Mouse (Mus musculus): ENCODE measurements at regions not wholly inside any gene's neighbourhood (a gene's known extent, or its start where the extent isn't known, plus 50 kb on each side); places are given as distances from the start of the nearest gene placed in this dataset.

DNA sequence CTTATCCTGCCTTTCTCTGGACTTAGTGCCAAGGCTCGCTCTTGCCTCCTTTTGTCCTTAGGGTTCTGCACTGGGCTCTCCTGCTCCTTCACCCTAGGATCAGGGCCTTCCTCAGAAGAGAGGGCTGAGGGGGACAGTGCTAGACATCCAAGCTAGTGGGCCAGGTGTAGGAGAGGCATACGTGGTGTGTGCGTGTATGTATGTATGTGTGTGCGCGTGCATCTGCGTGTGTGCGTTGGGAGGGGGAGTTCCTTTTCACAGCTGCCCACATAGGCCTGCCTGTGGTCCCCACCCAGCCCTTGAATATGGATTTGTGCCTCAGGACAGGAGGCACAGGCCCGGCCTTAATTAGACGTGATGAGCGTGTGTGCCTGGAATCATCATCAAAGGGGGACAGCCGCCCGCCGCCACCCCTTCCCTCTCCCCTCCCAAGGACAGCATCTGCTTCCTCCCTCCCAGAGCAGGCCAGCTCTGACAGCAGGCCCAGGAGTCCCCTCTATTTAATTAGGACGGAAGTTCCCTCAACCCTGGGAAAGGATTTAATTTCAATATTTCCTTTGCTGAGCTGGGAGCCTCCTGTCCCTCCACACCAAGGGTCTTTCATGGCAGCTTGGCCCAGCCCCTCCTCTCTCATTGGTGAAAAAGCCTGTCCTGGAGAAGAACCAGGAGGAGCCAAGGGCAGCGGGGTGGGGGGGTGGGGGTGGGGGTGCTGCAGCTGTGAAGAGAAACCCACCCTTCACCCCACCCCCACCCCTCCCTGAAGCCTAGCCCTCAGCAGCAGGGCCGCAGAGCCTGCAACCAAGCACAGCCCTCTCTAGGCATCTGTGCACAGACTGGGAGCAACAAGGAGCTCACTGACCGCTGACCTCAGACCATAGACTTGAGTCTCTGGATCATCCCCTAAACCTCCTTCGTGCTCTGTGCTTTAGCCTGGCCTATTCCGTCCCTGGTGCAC is 155.8 kb upstream of the A530016L24Rik start:
- peak in 1 of 2 experiments; percentile 13 for DNase-seq
- intact Hi-C loops (cut with DNase I) = no loop called here

- intact Hi-C loops (cut with DNase I) = no loop called here
- DNase-seq = peak in 1 of 2 experiments; percentile 5
Measured at GRCm38 (mm10) chr12:112334106-112334855, 155.0 kb upstream of the A530016L24Rik start.

DNA sequence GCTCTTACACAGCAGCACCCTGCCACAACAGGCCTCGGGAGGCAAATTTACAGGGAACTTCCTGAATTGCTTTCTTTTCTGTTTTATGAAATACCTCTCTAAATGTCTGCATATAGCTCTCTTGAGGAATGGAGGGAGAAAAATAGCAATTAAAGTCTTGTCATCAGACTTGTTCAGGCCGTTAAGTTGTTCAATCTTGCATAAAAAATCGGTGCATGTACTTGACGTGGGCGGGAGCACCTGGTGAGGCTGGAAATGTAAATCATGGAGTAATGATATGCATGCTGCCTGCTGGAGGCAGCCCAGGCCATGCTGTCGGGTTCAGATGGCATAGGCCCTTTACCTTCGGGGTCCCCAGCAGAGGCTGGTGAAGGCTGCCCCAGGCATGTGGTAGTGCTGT is 153.6 kb upstream of the A530016L24Rik start:
- DNase-seq = peak in 1 of 2 experiments; percentile 9
- intact Hi-C loops (cut with DNase I) = no loop called here

DNA sequence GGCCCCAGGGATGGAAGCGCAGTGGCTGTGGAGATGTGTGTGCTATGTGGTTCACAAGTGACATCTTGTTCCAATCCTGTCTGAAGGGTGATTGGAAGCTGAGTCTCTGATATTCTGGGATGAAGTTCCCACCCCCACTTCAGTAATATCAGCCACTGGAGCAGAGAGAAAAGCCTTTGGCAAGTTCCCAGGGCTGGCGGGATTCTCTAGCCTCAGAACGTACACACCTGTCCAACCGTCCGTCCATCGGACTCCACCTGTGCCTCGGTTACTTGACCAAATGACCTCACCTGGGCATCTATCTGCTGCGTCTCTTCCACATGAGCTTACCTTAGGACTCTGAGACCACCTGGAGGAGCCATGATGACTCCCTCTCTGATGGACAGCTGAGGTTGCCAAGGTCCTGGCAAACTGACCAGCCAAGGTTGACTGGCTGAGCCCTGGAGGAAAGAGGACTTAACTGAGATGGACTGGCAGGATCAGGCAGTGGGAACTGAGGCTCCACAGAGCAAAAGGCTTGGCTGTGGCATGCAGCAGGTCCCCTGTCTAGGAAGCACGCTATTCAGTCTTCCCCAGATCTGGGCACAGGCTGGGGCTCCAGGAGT is 152.5 kb upstream of the A530016L24Rik start:
- intact Hi-C loops (cut with DNase I) = no loop called here

DNA sequence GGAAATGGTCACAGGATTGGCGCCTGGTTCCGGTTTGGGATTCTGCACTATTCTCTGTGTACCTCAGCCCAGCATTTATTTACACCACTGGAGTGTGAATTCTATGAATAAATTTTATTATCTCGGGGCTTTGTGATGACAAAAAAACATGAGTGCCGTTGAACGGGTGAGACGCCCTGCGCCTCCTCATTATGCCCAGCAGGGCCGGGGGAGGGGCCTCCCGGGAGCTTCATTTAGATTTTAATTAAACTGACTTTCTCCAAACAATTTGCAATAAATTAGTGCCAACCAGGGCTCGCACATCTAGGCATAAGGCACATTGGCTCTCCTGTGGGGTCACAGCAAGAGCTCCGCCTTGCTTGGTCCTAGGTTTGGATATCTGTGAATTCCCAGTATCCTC is 151.8 kb upstream of the A530016L24Rik start:
- peak in 1 of 2 experiments; percentile 8 for DNase-seq

More for the DNA sequence above, 152.5 kb upstream of the A530016L24Rik start:
- DNase-seq = peak in 1 of 2 experiments; percentile 5

DNA sequence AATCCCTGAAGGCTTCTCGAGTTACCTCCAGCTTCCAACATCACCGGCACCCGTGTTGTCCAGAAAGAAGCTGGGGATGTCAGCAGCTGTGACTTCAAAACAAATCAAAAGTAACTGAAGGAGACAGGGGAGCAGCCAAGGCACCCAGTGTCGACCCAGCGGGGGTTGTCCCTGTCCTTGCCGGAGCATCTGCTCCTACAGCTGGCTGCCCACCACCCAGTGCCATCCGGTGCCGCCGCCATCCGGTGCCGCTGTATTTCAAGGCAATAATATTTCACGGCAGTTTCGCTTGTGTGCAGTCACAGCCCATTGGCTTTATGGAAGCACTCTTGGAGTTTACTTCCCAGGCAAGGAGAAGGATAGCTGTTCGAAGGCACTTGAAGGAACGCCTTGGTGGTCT is 150.3 kb upstream of the A530016L24Rik start:
- DNase-seq = peak in 1 of 2 experiments; percentile 10
- intact Hi-C loops (cut with DNase I) = no loop called here

More for the DNA sequence above, 151.8 kb upstream of the A530016L24Rik start:
- intact Hi-C loops (cut with DNase I) = no loop called here

DNA sequence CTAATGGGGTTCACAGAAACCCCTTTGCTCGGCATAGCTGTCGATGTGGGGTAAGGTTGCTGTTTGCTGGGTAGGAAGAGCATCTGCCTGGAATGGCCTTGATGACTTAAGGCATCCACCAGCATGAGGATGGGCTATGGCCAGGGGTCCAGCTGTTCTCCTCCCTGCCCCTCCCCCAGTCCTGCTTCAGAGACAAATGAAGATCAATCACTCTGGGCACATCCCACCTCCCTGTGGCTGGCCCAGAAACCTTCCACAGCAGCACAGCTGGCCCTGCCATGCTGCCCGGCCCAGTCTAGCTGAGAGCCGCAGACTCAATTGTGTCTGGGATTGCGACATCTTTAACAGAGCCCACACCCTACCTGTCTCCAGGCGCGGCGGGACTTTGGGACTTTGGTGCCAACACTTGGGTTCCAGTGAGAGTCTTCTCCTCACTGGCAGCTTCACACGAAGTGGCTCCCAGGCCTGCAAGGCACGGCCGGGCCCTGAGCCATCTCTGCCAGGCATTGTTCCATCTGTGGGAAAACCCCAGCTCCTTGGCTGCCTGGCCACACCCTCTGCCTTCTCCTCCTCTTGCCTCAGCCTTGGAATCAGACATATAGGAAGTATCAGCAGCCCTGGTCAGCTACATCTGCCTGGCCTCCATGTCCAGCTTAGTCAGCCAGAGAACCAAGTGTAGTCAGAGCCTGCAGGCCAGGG is 149.6 kb upstream of the A530016L24Rik start:
- intact Hi-C loops (cut with DNase I) = no loop called here
- DNase-seq = peak in 1 of 2 experiments; percentile 5

GRCm38 (mm10) chr12:112340248-112340647 is 149.0 kb upstream of the A530016L24Rik start:
- intact Hi-C loops (cut with DNase I) = no loop called here
- no peak for DNase-seq

DNA sequence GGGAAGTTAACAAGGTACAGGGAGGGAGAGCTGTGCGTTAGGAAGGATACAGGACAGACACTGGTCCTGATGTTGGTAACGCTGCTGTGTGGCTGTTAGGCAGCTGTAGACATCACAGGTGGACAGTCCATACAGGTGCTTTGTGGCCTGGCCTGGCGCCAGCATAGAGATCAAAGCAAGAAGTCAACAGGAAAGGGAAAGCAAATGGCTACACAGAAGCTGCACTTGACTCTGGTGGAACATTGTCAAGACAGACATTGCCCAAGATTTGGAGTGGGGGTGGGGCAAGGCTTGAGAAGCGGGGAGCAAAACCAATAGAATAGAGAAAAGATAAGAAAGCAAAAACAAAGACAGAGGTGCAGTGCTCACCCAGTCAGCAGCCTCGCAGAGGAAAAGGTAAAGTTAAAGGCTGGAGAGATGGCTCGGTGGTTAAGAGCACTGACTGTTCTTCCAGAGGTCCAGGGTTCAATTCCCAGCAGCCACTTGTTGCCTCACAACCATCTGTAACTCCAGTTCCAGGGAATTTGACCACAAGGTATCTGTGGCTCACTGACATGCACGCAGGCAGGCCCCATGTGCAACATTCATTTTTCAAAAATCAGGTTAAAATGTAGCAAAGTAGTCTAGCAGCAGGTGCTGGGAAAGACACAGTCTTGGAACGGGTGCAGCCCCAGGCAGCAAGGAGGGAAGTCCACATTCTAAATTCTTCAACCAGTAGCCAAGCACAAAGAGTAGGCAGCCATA is 147.3 kb upstream of the A530016L24Rik start:
- no peak for DNase-seq
- intact Hi-C loops (cut with DNase I) = no loop called here

- intact Hi-C loops (cut with DNase I) = no loop called here
- no peak for DNase-seq
Measured at GRCm38 (mm10) chr12:112343064-112343463, 146.2 kb upstream of the A530016L24Rik start.

- peak in 1 of 2 experiments; percentile 19 for DNase-seq
- intact Hi-C loops (cut with DNase I) = no loop called here
Measured at GRCm38 (mm10) chr12:112344285-112344684, 145.0 kb upstream of the A530016L24Rik start.

DNA sequence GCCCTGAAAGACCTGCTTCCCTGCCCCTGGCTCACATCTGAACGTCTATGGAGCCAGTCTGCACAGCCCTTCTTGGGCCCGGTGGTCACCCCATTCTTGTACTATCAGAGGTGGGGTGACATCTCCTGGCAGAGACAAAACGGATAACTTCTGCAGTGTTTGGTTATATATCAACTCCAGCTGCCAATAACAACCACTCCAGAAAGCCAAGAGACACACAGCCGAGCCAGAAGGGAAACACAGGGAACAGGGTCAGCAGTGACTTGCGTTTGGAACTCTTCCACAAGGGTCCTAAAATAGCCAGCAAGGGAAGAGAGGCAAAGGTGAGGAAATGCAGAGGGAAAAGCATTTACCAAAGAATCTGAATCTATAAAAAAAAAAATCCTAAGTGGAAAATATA is 143.5 kb upstream of the A530016L24Rik start:
- intact Hi-C loops (cut with DNase I) = no loop called here
- DNase-seq = no peak

DNA sequence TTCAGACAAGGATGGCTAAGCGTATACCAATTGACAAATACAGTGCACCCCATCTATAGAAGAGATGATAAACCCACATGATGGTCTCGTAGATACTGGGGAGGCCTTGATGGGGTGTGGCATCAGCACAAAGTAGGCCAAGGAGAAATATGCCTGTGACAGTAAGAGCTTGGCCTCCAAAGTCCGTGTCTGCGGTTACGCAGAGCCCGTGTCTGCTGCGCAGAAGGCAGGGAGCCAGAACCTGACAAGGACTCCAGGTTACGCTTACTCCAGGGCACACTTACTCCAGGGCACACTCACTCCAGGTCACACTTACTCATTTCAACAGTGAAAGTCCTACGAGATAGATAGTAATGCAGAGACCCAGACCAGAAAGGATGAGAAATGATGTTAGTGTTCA is 141.1 kb upstream of the A530016L24Rik start:
- no peak for DNase-seq
- intact Hi-C loops (cut with DNase I) = no loop called here

- intact Hi-C loops (cut with DNase I) = no loop called here
- DNase-seq = no peak
Measured at GRCm38 (mm10) chr12:112349676-112350318, 139.5 kb upstream of the A530016L24Rik start.

- intact Hi-C loops (cut with DNase I) = no loop called here
- no peak for DNase-seq
Measured at GRCm38 (mm10) chr12:112350733-112351132, 138.5 kb upstream of the A530016L24Rik start.

DNA sequence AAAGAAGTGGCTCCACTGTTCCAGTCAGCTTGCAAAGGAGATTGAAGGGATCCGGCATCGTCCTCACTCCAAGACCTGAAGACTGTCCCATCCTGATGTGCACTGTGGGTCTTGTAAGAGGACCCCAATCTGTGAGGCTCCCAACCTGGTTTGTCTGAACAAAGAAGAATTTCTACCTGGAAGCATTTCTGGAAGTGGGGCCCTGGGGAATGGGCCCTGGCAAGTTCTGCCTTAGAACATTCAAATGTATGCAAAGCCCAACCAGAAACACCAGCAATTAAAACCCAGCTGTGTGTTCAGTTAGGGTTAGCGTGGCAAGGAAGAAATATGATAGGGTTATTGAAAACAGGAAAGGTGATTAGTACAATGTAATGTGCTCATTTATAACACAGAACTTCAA is 125.9 kb upstream of the A530016L24Rik start:
- DNase-seq = no peak
- intact Hi-C loops (cut with DNase I) = no loop called here

- intact Hi-C loops (cut with DNase I) = no loop called here
- no peak for DNase-seq
Measured at GRCm38 (mm10) chr12:112367221-112367620, 122.0 kb upstream of the A530016L24Rik start.

GRCm38 (mm10) chr12:112368112-112368511 is 121.1 kb upstream of the A530016L24Rik start:
- intact Hi-C loops (cut with DNase I) = no loop called here

More at GRCm38 (mm10) chr12:112368112-112368511, 121.1 kb upstream of the A530016L24Rik start:
- DNase-seq = no peak
